Comparison of ENCODE assay signal across 15 mouse cellular contexts in the genomic region with DNA sequence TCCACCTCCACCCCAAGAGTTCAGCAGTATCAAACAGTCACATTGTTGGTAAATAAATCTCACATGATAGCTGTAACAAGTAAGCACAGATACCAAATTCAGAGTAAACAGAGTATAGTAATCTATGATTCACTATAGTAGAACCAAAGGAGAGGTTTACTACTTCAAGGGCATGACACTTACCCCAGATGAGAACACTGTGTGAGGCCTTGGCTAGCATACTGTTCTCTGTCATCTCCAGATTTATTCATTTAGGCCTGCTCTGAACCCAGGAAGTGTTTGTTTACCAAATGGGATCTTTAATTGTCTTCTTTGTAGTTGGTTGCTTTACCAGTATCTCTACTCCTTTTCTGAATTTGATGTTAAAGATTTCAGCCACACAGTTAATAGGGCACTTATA.
"Had no signal": no experiment of that assay in that cellular context is flagged by ENCODE, and none has a peak within 500 bp of the region (broad histone marks: within the 10 kb centered on the region; RNA-seq: fewer than 3 reads in every experiment).

No protein-coding gene starts in this region.

- H3K27me3 ChIP-seq: lung, embryonic 15.5 days; megakaryocyte, embryonic 14.5 days; midbrain, embryonic 13.5 days; midbrain, embryonic 15.5 days; neural tube, embryonic 12.5 days; stomach, embryonic 15.5 days had no signal

- H3K9me3 ChIP-seq: lung, embryonic 15.5 days; megakaryocyte, embryonic 14.5 days; midbrain, embryonic 13.5 days; midbrain, embryonic 15.5 days; neural tube, embryonic 12.5 days; stomach, embryonic 15.5 days had no signal

- DNase-seq: lung, adult 2 months; lung, postnatal 14 days; lung, postnatal 36 days; right cerebral cortex, postnatal 14 days; thymus, adult 18-20 months; thymus, postnatal 14 days; thymus, postnatal 36 days had no signal

- H3K4me2 ChIP-seq: lung, embryonic 15.5 days; midbrain, embryonic 11.5 days; midbrain, embryonic 13.5 days; midbrain, embryonic 15.5 days; neural tube, embryonic 12.5 days; stomach, embryonic 15.5 days had no signal

- H3K36me3 ChIP-seq: lung, embryonic 15.5 days; midbrain, embryonic 13.5 days; midbrain, embryonic 15.5 days; neural tube, embryonic 12.5 days; stomach, embryonic 15.5 days had no signal

- H3K9ac ChIP-seq: lung, embryonic 15.5 days; midbrain, embryonic 13.5 days; midbrain, embryonic 15.5 days; neural tube, embryonic 12.5 days; stomach, embryonic 15.5 days had no signal

- ATAC-seq: midbrain, embryonic 13.5 days; midbrain, embryonic 15.5 days had no signal

- H3K4me1 ChIP-seq: lung, embryonic 15.5 days; megakaryocyte, embryonic 14.5 days; midbrain, embryonic 13.5 days; midbrain, embryonic 15.5 days; neural tube, embryonic 12.5 days; stomach, embryonic 15.5 days had no signal

- H3K27ac ChIP-seq: lung, embryonic 15.5 days; macrophage; midbrain, embryonic 13.5 days; midbrain, embryonic 15.5 days; neural tube, embryonic 12.5 days; stomach, embryonic 15.5 days had no signal

- H3K4me3 ChIP-seq: lung, embryonic 15.5 days; megakaryocyte, embryonic 14.5 days; midbrain, embryonic 13.5 days; midbrain, embryonic 15.5 days; neural tube, embryonic 12.5 days; stomach, embryonic 15.5 days had no signal
